Mouse (Mus musculus): ENCODE data around the gene Spink4.

GRCm38 (mm10) chr4:40938793-40939192 lies 18.9 kb downstream of the Spink4 start:
- TF ChIP-seq CTCF (IDR thresholded peaks at IDR 0.05; ENCODE audit: extremely low read depth, insufficient read length, insufficient replicate concordance, low read depth, low read length), result no peak
- no peak for TF ChIP-seq POLR2A (IDR thresholded peaks at IDR 0.05; ENCODE audit: low read depth, low read length)
